Mouse (Mus musculus): ENCODE data around the gene Zcchc7.

Gene Zcchc7

GRCm38 (mm10) chr4:44774890-44775289, 19.2 kb downstream of the Zcchc7 start:
- DNase-seq = no peak

- DNase-seq = peak; percentile 21 to 67
Observed at GRCm38 (mm10) chr4:44776651-44777050, 21.0 kb downstream of the Zcchc7 start.

- DNase-seq = no peak
Observed at GRCm38 (mm10) chr4:44777101-44777500, 21.4 kb downstream of the Zcchc7 start.

GRCm38 (mm10) chr4:44777711-44778110, 22.0 kb downstream of the Zcchc7 start:
- DNase-seq = no peak

- DNase-seq = no peak
Observed at GRCm38 (mm10) chr4:44778316-44778715, 22.6 kb downstream of the Zcchc7 start.

GRCm38 (mm10) chr4:44780462-44781157, 24.9 kb downstream of the Zcchc7 start:
- peak; percentile 3 to 30 for DNase-seq

- DNase-seq = no peak
Observed at GRCm38 (mm10) chr4:44781494-44781893, 25.8 kb downstream of the Zcchc7 start.

- DNase-seq = no peak
Observed at GRCm38 (mm10) chr4:44783566-44784292, 28.1 kb downstream of the Zcchc7 start.

GRCm38 (mm10) chr4:44812855-44813254, 57.2 kb downstream of the Zcchc7 start:
- DNase-seq = no peak

- DNase-seq = no peak
Observed at GRCm38 (mm10) chr4:44813770-44814169, 58.1 kb downstream of the Zcchc7 start.

- DNase-seq = no peak
Observed at GRCm38 (mm10) chr4:44816584-44816983, 60.9 kb downstream of the Zcchc7 start.

- no peak for DNase-seq
Observed at GRCm38 (mm10) chr4:44830609-44831008, 74.9 kb downstream of the Zcchc7 start.

GRCm38 (mm10) chr4:44851835-44852251, 96.2 kb downstream of the Zcchc7 start:
- DNase-seq = no peak

GRCm38 (mm10) chr4:44871591-44871990, 115.9 kb downstream of the Zcchc7 start:
- no peak for DNase-seq

GRCm38 (mm10) chr4:44872048-44872447, 116.4 kb downstream of the Zcchc7 start:
- no peak for DNase-seq

GRCm38 (mm10) chr4:44880065-44880623, 124.5 kb downstream of the Zcchc7 start:
- no peak for DNase-seq

- DNase-seq = no peak
Observed at GRCm38 (mm10) chr4:44886143-44886542, 130.5 kb downstream of the Zcchc7 start.

- no peak for DNase-seq
Observed at GRCm38 (mm10) chr4:44891344-44891743, 135.7 kb downstream of the Zcchc7 start.

- no peak for DNase-seq
Observed at GRCm38 (mm10) chr4:44905651-44906271, 150.1 kb downstream of the Zcchc7 start.

GRCm38 (mm10) chr4:44906399-44906798, 150.7 kb downstream of the Zcchc7 start:
- DNase-seq = no peak

GRCm38 (mm10) chr4:44910065-44910464, 154.4 kb downstream of the Zcchc7 start:
- DNase-seq = no peak

- no peak for DNase-seq
Observed at GRCm38 (mm10) chr4:44910857-44911256, 155.2 kb downstream of the Zcchc7 start.

GRCm38 (mm10) chr4:44917312-44917848, 161.7 kb downstream of the Zcchc7 start:
- no peak for DNase-seq

Data from kidney, postnatal 25 days (tissue).